Mouse (Mus musculus): Measurements from ENCODE around the gene Mpp6.

Gene Mpp6

GRCm38 (mm10) chr6:50228180-50228579 is 118.1 kb downstream of the Mpp6 start:
- DNase-seq, result peak in 1 of 2 experiments; percentile 22

GRCm38 (mm10) chr6:50231288-50231687 is 121.2 kb downstream of the Mpp6 start:
- no peak for DNase-seq

GRCm38 (mm10) chr6:50232984-50233383 is 122.9 kb downstream of the Mpp6 start:
- no peak for DNase-seq

GRCm38 (mm10) chr6:50237963-50238362 is 127.9 kb downstream of the Mpp6 start:
- no peak for DNase-seq

GRCm38 (mm10) chr6:50239902-50240301 is 129.9 kb downstream of the Mpp6 start:
- no peak for DNase-seq

- DNase-seq, result no peak
Observed at GRCm38 (mm10) chr6:50240437-50240836, 130.4 kb downstream of the Mpp6 start.

- DNase-seq, result no peak
Observed at GRCm38 (mm10) chr6:50244126-50244525, 134.1 kb downstream of the Mpp6 start.

- no peak for DNase-seq
Observed at GRCm38 (mm10) chr6:50244967-50245366, 134.9 kb downstream of the Mpp6 start.

- DNase-seq, result no peak
Observed at GRCm38 (mm10) chr6:50247356-50247755, 137.3 kb downstream of the Mpp6 start.

GRCm38 (mm10) chr6:50247791-50248190 is 137.8 kb downstream of the Mpp6 start:
- no peak for DNase-seq
